ENCODE assay signal across 24 mouse cellular contexts in the genomic region with DNA sequence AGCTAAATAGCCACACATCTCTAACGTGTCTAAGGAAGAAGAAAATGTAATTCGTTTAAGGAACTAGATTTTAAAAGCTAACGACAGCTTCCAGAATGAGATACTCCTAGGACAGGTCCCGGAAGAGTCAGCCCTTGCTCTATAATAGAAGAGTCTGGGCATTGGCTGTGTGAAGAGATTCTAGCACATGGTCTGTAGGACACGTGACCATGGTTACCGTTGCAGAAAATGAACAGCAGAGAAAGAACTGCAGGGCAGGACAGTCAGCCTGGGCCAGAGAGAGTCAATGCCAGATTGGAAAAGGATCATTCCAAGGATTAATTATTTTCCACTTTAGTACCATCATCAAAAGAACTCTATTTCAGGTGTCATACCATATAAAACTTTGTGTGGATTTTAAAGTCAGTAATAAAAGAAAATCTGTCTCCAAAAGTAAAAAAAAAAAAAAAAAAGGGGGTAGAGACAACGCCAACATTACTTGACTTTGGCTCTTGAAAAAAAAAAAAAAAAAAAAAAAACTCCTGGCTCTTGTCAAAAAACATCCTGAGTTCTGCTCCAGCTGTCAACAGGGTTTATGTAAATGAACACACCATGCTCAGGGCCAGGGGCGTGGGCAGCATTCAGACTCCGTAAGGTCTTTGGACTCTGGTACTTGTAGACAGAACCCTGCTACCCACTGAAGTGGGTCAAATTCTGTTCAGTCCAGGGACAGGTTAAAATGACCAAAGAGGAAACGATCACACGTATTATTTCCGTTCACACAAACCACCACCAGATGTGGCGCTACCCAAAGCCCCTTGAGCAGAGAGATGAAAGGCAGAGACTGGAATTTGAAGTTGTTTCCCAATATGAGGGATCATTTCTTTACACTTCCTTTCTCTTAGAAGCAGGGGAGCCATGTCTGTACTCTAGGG. TPM values are rescaled to one million over a fixed set of nuclear protein-coding genes. Genes with fewer than 3 reads are reported as not detected.
DNase-seq lines count a peak whose midpoint lies in the region; ATAC-seq and TF ChIP-seq lines count a peak whose summit lies in the region.
"Had no signal": no experiment of that assay in that cellular context is flagged by ENCODE, and none has a peak within 500 bp of the region (broad histone marks: within the 10 kb centered on the region; RNA-seq: fewer than 3 reads in every experiment).

No protein-coding gene starts in this region.

- no peak for TF ChIP-seq CTCF in kidney, adult 2 months (conservative IDR thresholded peaks at IDR 0.05; ENCODE audit: insufficient read depth, insufficient read length, low read depth, low read length)

- peak; percentile 64 for DNase-seq in kidney, adult 2 months
- DNase-seq in kidney, postnatal 14 days, result no peak
- peak; percentile 67 for DNase-seq in thymus, postnatal 0 days (ENCODE audit: low spot score)
- no peak for DNase-seq in thymus, postnatal 10 days (ENCODE audit: low spot score in 2 of 2)
- no peak for DNase-seq in spleen, postnatal 14 days (ENCODE audit: low spot score in 2 of 2)
- no peak for DNase-seq in layer of hippocampus, postnatal 14 days (ENCODE audit: low spot score in 2 of 2)
- no peak for DNase-seq in adrenal gland, postnatal 25 days
- DNase-seq: adrenal gland, adult 2 months; cerebellum, adult 11 months; cerebellum, postnatal 36 days; forebrain, postnatal 0 days; heart, postnatal 36 days; kidney, postnatal 10 days; liver; liver, postnatal 0 days; right cerebral cortex, adult 18-20 months; spleen, adult 18-20 months had no signal

- 68% methylated on average over 13 of the region's 13 CpGs for WGBS in kidney, adult 2 months

- no peak for TF ChIP-seq POLR2A in kidney, adult 2 months (IDR thresholded peaks at IDR 0.05; ENCODE audit: low read depth, low read length)

- 0 out of 2 replicates have a peak, but pooled peaks have one; percentile 11 for ATAC-seq in megakaryocyte progenitor cell, adult 5-6 weeks (replicated peaks; ENCODE audit: poor library complexity)
- ATAC-seq: CD4-positive, CD25-positive, alpha-beta regulatory T cell, adult 4 months; forebrain, postnatal 0 days; hindbrain, postnatal 0 days; liver, postnatal 0 days had no signal

- H3K4me3 ChIP-seq in kidney, adult 2 months (ENCODE audit: insufficient read depth, low read depth, low read length), result no peak overlapping the region
- H3K4me3 ChIP-seq: embryonic facial prominence, embryonic 12.5 days; heart, embryonic 13.5 days; midbrain, embryonic 12.5 days; myocyte had no signal

- no peak overlapping the region for H3K27ac ChIP-seq in kidney, adult 2 months (ENCODE audit: insufficient read depth, low read depth, low read length)
- H3K27ac ChIP-seq: embryonic facial prominence, embryonic 12.5 days; heart, embryonic 13.5 days; hindbrain, postnatal 0 days; midbrain, embryonic 12.5 days had no signal

- H3K4me1 ChIP-seq in kidney, adult 2 months (ENCODE audit: control insufficient read depth, insufficient read depth, low read length), result no peaks in the 10 kb centered on the region
- H3K4me1 ChIP-seq: midbrain, embryonic 12.5 days had no signal

- no peaks in the 10 kb centered on the region for H3K36me3 ChIP-seq in kidney, adult 2 months (ENCODE audit: control insufficient read depth, insufficient read depth, low read length)
- H3K36me3 ChIP-seq: embryonic facial prominence, embryonic 12.5 days; heart, embryonic 13.5 days; midbrain, embryonic 12.5 days had no signal

- no peaks in the 10 kb centered on the region for H3K27me3 ChIP-seq in kidney, adult 2 months (replicated peaks; ENCODE audit: control insufficient read depth, insufficient read depth, low read length)
- H3K27me3 ChIP-seq: embryonic facial prominence, embryonic 12.5 days; midbrain, embryonic 12.5 days had no signal

RNA-seq across cellular contexts. Expression of a gene that starts 33.1 kb away (rescaled TPM):
- polyA plus RNA-seq in kidney, adult 2 months (2012; rRNA removed), result 143 and 160 TPM in 2 replicates
- polyA plus RNA-seq in thymus, postnatal 0 days (2015; fragmentation: Nextera tagmentation; extraction: Ambion mirVana), result 3.7 and 4.5 TPM in 2 replicates
- not detected in 2 replicates for total RNA-seq in megakaryocyte progenitor cell, adult 5-6 weeks (2015)
- total RNA-seq in megakaryocyte progenitor cell, adult 5-6 weeks (2017), result not detected in 2 replicates
- 1 to 10 TPM; 1.1 to 1.6 TPM for total RNA-seq in layer of hippocampus, postnatal 14 days (2021)
- 1.0 TPM in 1 of 2 replicates, not detected in the other for total RNA-seq in adrenal gland, postnatal 25 days (2021)
- polyA plus RNA-seq: myocyte had no signal

RNA-seq across cellular contexts. Expression of a gene that starts 40.5 kb away (rescaled TPM):
- 126 and 179 TPM in 2 replicates for polyA plus RNA-seq in kidney, adult 2 months (2012; rRNA removed)
- 227 and 241 TPM in 2 replicates for polyA plus RNA-seq in thymus, postnatal 0 days (2015; fragmentation: Nextera tagmentation; extraction: Ambion mirVana)
- 42.0 and 43.2 TPM in 2 replicates for total RNA-seq in megakaryocyte progenitor cell, adult 5-6 weeks (2015)
- total RNA-seq in megakaryocyte progenitor cell, adult 5-6 weeks (2017), result 24.8 and 31.5 TPM in 2 replicates
- 100 to 1,000 TPM in 1 of 2 experiments, 10 to 100 TPM in 1; 87.7 to 102 TPM for total RNA-seq in layer of hippocampus, postnatal 14 days (2021)
- 80.3 and 84.7 TPM in 2 replicates for total RNA-seq in adrenal gland, postnatal 25 days (2021)

Comparison
In these comparisons a context has a peak if more than half of its experiments do, and no peak if none do; other contexts are left out.
1. DNase-seq: peak in kidney, adult 2 months (single experiment) and thymus, postnatal 0 days (single experiment); none in kidney, postnatal 14 days (single experiment), thymus, postnatal 10 days (0 of 2), spleen, postnatal 14 days (0 of 2), layer of hippocampus, postnatal 14 days (0 of 2) and adrenal gland, postnatal 25 days (single experiment).